Mouse (Mus musculus): ENCODE data around the gene Kat2a. TPM values are rescaled to one million over a fixed set of nuclear protein-coding genes. Genes with fewer than 3 reads are reported as not detected.
"Not testable (repeated sequence)": the region's sequence is repeated elsewhere in the genome, so short reads cannot be mapped to it uniquely, and the experiment has no call there.

Kat2a gene
- polyA plus RNA-seq, 1 experiment: 29.9 TPM

DNA sequence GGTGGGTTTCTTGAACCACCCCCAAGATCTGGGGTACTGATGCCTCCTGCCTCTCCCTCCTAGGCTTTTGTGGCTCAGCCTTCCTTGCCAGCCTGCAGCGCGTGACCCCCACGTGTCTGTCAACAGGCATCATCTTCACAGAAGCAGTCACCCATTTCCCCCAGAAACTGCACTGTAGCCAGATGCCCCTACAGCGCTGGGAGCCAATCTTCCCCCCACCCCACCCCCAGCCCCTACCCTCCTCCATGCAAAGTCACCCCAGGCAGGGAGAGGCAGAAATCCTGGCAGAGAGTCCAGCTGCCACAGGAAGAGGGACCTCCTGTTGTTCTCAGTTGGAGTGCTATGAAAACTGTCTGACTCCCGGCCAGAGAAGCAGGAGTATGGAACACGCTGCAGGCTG, 55.8 kb downstream of the Kat2a start:
- no peak overlapping the region for H3ac ChIP-seq (ENCODE audit: control insufficient read depth, insufficient read length)
- peaks cover 12% of the 10 kb centered on the region for H3K27me3 ChIP-seq (ENCODE audit: control insufficient read depth, insufficient read depth, insufficient read length)
- no peak overlapping the region for H3K4me3 ChIP-seq
- H3K4me2 ChIP-seq (ENCODE audit: low read depth): no peak overlapping the region
- TF ChIP-seq REST (IDR thresholded peaks at IDR 0.05; ENCODE audit: insufficient read depth, insufficient read length) (no peak), POLR2A (IDR thresholded peaks at IDR 0.05; ENCODE audit: insufficient read length, low read depth) (no peak), POLR2AphosphoS2 (IDR thresholded peaks at IDR 0.05; ENCODE audit: insufficient read length, low read depth) (no peak), CEBPB (IDR thresholded peaks at IDR 0.05; ENCODE audit: insufficient read depth, poor library complexity, severe bottlenecking) (no peak), MAX (IDR thresholded peaks at IDR 0.05; ENCODE audit: low read depth) (no peak), TCF3 (IDR thresholded peaks at IDR 0.05; ENCODE audit: insufficient read length, low read depth) (no peak), MYOD1 (IDR thresholded peaks at IDR 0.05; ENCODE audit: control insufficient read depth in 1 of 3, insufficient read length in 2 of 3, low read depth in 2 of 3) (no peak), SRF (IDR thresholded peaks at IDR 0.05; ENCODE audit: control insufficient read depth, insufficient read length, low read depth) (no peak), USF1 (IDR thresholded peaks at IDR 0.05; ENCODE audit: low read depth) (no peak), MYOG (IDR thresholded peaks at IDR 0.05; ENCODE audit: control insufficient read depth in 1 of 3, insufficient read depth in 1 of 3, insufficient read length in 2 of 3, low read depth in 2 of 3) (no peak), TCF12 (IDR thresholded peaks at IDR 0.05; ENCODE audit: insufficient read depth, poor library complexity, severe bottlenecking) (no peak)
- no peaks in the 10 kb centered on the region for H3K36me3 ChIP-seq (ENCODE audit: control insufficient read depth, insufficient read depth)
- H3K79me2 ChIP-seq (ENCODE audit: control insufficient read depth, insufficient read depth): no peaks in the 10 kb centered on the region

DNA sequence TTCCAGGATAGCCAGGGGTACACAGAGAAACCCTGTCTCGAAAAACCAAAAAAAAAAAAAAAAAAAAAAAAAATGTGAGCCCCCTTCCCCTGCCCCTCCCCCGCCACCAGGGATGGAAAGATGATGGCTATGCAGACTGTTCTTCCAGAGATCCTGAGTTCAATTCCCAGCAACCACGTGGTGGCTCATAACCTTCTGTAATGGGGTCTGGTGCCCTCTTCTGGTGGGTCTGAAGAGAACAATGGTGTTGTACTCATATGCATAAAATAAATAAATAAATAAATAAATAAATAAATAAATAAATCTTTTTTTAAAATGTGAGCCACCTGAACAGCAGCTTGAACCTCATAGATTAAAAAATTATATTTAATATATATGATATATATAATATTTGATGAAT, 56.7 kb downstream of the Kat2a start:
- H3K36me3 ChIP-seq (ENCODE audit: control insufficient read depth, insufficient read depth); H3ac ChIP-seq (ENCODE audit: control insufficient read depth, insufficient read length); H3K4me2 ChIP-seq (ENCODE audit: low read depth); H3K4me3 ChIP-seq; H3K79me2 ChIP-seq (ENCODE audit: control insufficient read depth, insufficient read depth): not testable (repeated sequence)
- peaks cover 16% of the 10 kb centered on the region for H3K27me3 ChIP-seq (ENCODE audit: control insufficient read depth, insufficient read depth, insufficient read length)

Other genes with a start within 250 kb of the Kat2a start
- 3.6 TPM for gene Klhl11, start 239.7 kb downstream of the Kat2a start, polyA plus RNA-seq (2012; fragmentation: generic; extraction: Trizol)
- 95.5 TPM for gene Acly, start 184.5 kb downstream of the Kat2a start, polyA plus RNA-seq (2012; fragmentation: generic; extraction: Trizol)
- gene Ttc25, start 166.9 kb downstream of the Kat2a start, polyA plus RNA-seq (2012; fragmentation: generic; extraction: Trizol): 0.71 TPM
- 18.5 TPM for gene Cnp, start 137.6 kb downstream of the Kat2a start, polyA plus RNA-seq (2012; fragmentation: generic; extraction: Trizol)
- 130 TPM for gene Nkiras2, start 93.2 kb downstream of the Kat2a start, polyA plus RNA-seq (2012; fragmentation: generic; extraction: Trizol)
- gene Dnajc7, start 92.3 kb downstream of the Kat2a start, polyA plus RNA-seq (2012; fragmentation: generic; extraction: Trizol): 113 TPM
- gene Zfp385c, start 20.0 kb downstream of the Kat2a start, polyA plus RNA-seq (2012; fragmentation: generic; extraction: Trizol): 0.24 TPM
- 0.40 TPM for gene Dhx58, start 8.2 kb downstream of the Kat2a start, polyA plus RNA-seq (2012; fragmentation: generic; extraction: Trizol)
- 0.23 TPM for gene Hspb9, start 1.4 kb upstream of the Kat2a start, polyA plus RNA-seq (2012; fragmentation: generic; extraction: Trizol)
- gene Rab5c, start 25.8 kb upstream of the Kat2a start, polyA plus RNA-seq (2012; fragmentation: generic; extraction: Trizol): 128 TPM
- 0.05 TPM for gene Kcnh4, start 47.5 kb upstream of the Kat2a start, polyA plus RNA-seq (2012; fragmentation: generic; extraction: Trizol)
- gene Hcrt, start 50.5 kb upstream of the Kat2a start, polyA plus RNA-seq (2012; fragmentation: generic; extraction: Trizol): not detected
- gene Ghdc, start 58.5 kb upstream of the Kat2a start, polyA plus RNA-seq (2012; fragmentation: generic; extraction: Trizol): 10.4 TPM
- 12.0 TPM for gene Stat5b, start 138.3 kb upstream of the Kat2a start, polyA plus RNA-seq (2012; fragmentation: generic; extraction: Trizol)
- gene Stat5a, start 146.9 kb upstream of the Kat2a start, polyA plus RNA-seq (2012; fragmentation: generic; extraction: Trizol): 27.2 TPM
- gene Stat3, start 227.1 kb upstream of the Kat2a start, polyA plus RNA-seq (2012; fragmentation: generic; extraction: Trizol): 93.7 TPM

Data from myocyte (in vitro differentiated cells).